Comparison of ENCODE assay signal across 23 mouse cellular contexts in genomic region chr5:88983652-88984051, GRCm38 (mm10).
"Had no signal": no experiment of that assay in that cellular context is flagged by ENCODE, and none has a peak within 500 bp of the region (broad histone marks: within the 10 kb centered on the region; RNA-seq: fewer than 3 reads in every experiment).

No protein-coding gene starts in this region.

- H3K4me3 ChIP-seq: layer of hippocampus, adult 2 months; limb, embryonic 10.5 days; limb, embryonic 13.5 days; liver, embryonic 12.5 days; liver, embryonic 15.5 days; lung, embryonic 15.5 days; midbrain, embryonic 12.5 days; midbrain, embryonic 15.5 days; neural tube, embryonic 12.5 days; neural tube, embryonic 15.5 days; stomach, embryonic 15.5 days had no signal

- H3K9ac ChIP-seq: limb, embryonic 13.5 days; liver, embryonic 12.5 days; liver, embryonic 15.5 days; lung, embryonic 15.5 days; midbrain, embryonic 12.5 days; midbrain, embryonic 15.5 days; neural tube, embryonic 12.5 days; neural tube, embryonic 15.5 days; stomach, embryonic 15.5 days had no signal

- H3K36me3 ChIP-seq: limb, embryonic 10.5 days; limb, embryonic 13.5 days; liver, embryonic 12.5 days; liver, embryonic 15.5 days; lung, embryonic 15.5 days; midbrain, embryonic 12.5 days; midbrain, embryonic 15.5 days; neural tube, embryonic 12.5 days; neural tube, embryonic 15.5 days; stomach, embryonic 15.5 days had no signal

- ATAC-seq: liver, embryonic 12.5 days; midbrain, embryonic 15.5 days had no signal

- H3K9me3 ChIP-seq: limb, embryonic 10.5 days; limb, embryonic 13.5 days; liver, embryonic 12.5 days; liver, embryonic 15.5 days; lung, embryonic 15.5 days; midbrain, embryonic 12.5 days; midbrain, embryonic 15.5 days; neural tube, embryonic 12.5 days; neural tube, embryonic 15.5 days; stomach, embryonic 15.5 days had no signal

- H3K4me1 ChIP-seq: midbrain, embryonic 12.5 days; midbrain, embryonic 15.5 days; neural tube, embryonic 12.5 days; neural tube, embryonic 15.5 days had no signal

- DNase-seq: kidney, adult 18-20 months; kidney, adult 9 months; kidney, postnatal 14 days; kidney, postnatal 4 days; layer of hippocampus, adult 9-11 months; liver; lung, adult 18-20 months; lung, postnatal 10 days; lung, postnatal 36 days; spleen, adult 18-20 months; thymus, postnatal 14 days; thymus, postnatal 4 days had no signal

- H3K27ac ChIP-seq: limb, embryonic 10.5 days; limb, embryonic 13.5 days; liver, embryonic 12.5 days; liver, embryonic 15.5 days; lung, embryonic 15.5 days; midbrain, embryonic 12.5 days; midbrain, embryonic 15.5 days; neural tube, embryonic 12.5 days; neural tube, embryonic 15.5 days; stomach, embryonic 15.5 days had no signal

- H3K4me2 ChIP-seq: limb, embryonic 13.5 days; liver, embryonic 12.5 days; liver, embryonic 15.5 days; lung, embryonic 15.5 days; midbrain, embryonic 12.5 days; midbrain, embryonic 15.5 days; neural tube, embryonic 12.5 days; neural tube, embryonic 15.5 days; stomach, embryonic 15.5 days had no signal

- H3K27me3 ChIP-seq: limb, embryonic 13.5 days; liver, embryonic 12.5 days; liver, embryonic 15.5 days; lung, embryonic 15.5 days; midbrain, embryonic 12.5 days; midbrain, embryonic 15.5 days; neural tube, embryonic 12.5 days; neural tube, embryonic 15.5 days; stomach, embryonic 15.5 days had no signal
